Mouse (Mus musculus) layer of hippocampus, adult 8-10 months (tissue): Measurements from ENCODE around the gene Carns1. TPM values are rescaled to one million over a fixed set of nuclear protein-coding genes. Genes with fewer than 3 reads are reported as not detected.
"Not testable (repeated sequence)": the region's sequence is repeated elsewhere in the genome, so short reads cannot be mapped to it uniquely, and the experiment has no call there.

ENCODE experiments used
- DNase-seq, 2 experiments: peaks; one replicate each; pipeline ENCODE4 v3.0.0; 2022; ENCODE audit warnings: low spot score in 2 of 2
- total RNA-seq, 4 experiments: library from RNA; stranded (reverse); gene quantifications; 2 replicates each; pipeline ENCODE4 v1.2.4; 2022

The Carns1 gene
- total RNA-seq, 4 experiments from 2014 or later, result 6.3 to 10.1 (median 8.9) TPM

DNA sequence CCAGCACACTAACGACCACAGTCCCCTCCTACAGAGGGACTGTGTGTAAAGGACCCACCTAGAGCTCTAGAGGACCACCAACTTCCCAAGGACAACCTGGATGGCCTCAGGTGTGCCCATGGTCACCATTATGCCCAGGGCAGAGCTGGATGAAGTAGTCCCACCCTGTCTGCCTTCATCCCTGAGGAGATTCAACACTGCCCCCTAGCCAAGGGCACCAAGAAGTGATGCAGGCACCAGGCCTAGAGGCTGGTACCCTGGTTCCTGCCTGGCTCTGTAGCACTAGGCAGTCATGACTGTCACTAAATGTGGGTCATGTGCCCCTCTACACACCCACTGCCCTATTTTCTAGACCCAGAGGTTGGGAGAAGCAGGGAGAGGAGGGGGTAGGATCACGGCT, 43.5 kb downstream of the Carns1 start:
- no peak for DNase-seq

DNA sequence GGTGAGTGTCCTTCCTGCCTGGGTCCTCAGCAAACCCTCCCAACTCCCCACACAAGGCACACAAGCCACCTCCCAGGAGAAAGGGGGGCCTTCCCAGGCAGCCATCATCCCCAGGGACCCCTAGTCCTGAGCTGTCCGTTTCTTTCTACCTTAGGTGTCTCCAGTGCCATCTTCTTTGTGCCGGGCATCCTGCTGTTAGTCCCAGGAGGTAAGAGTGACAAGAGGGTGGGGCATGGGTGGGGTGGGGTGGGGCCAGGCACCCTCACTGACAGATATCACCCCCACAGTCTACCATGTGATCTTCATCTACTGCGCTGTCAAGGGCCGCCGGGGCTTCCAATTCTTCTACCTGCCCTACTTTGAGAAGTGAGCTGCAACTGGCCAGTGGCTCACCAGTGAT, 44.2 kb downstream of the Carns1 start:
- no peak for DNase-seq

GRCm38 (mm10) chr19:4130106-4130505, 45.2 kb downstream of the Carns1 start:
- no peak for DNase-seq

- DNase-seq, result no peak
Measured at GRCm38 (mm10) chr19:4129462-4129861, 45.8 kb downstream of the Carns1 start.

DNA sequence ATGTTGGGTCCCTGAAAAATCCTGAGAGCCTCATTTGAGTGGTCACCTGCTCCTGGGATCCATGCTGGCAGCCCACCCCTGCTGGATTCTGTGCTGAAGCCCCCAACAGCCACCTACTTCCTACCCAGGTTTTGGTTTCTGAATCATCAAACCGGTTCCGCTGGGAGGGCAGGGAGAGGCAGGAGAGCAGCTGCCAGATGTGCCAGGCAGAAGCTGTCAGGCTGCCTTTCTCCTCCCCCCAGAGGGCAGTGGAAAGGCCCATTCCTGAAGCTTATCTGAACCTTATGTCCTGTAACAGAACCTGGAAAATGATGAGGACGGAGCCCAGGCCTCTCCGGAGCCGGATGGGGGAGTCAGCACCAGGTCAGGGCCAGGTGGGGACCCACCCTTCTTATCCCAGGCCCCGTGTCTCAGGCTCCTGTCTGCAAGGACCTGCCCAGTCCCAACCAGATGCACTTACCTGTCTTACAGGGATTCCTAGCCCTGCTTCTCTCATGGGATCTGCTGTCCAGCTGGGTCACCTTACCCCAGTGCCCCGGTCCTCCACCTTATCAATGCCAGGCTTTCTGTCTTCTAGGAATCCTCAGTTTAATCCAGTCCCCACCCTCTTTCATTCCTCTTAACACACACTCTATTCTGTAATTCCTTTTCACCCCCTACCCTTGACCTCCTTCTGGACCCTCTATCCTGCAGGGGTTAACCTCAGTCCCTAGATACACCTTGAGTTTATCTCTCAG, 48.4 kb downstream of the Carns1 start:
- no peak for DNase-seq

GRCm38 (mm10) chr19:4125741-4126696, 49.3 kb downstream of the Carns1 start, which contains the start of gene Aip:
TSS of gene Aip (minus strand) at chr19:4125858.
- peak; percentile 97 to 98 for DNase-seq

GRCm38 (mm10) chr19:4125268-4125667, 50.0 kb downstream of the Carns1 start:
- not testable (repeated sequence) for DNase-seq

GRCm38 (mm10) chr19:4124432-4124831, 50.8 kb downstream of the Carns1 start:
- no peak for DNase-seq

DNA sequence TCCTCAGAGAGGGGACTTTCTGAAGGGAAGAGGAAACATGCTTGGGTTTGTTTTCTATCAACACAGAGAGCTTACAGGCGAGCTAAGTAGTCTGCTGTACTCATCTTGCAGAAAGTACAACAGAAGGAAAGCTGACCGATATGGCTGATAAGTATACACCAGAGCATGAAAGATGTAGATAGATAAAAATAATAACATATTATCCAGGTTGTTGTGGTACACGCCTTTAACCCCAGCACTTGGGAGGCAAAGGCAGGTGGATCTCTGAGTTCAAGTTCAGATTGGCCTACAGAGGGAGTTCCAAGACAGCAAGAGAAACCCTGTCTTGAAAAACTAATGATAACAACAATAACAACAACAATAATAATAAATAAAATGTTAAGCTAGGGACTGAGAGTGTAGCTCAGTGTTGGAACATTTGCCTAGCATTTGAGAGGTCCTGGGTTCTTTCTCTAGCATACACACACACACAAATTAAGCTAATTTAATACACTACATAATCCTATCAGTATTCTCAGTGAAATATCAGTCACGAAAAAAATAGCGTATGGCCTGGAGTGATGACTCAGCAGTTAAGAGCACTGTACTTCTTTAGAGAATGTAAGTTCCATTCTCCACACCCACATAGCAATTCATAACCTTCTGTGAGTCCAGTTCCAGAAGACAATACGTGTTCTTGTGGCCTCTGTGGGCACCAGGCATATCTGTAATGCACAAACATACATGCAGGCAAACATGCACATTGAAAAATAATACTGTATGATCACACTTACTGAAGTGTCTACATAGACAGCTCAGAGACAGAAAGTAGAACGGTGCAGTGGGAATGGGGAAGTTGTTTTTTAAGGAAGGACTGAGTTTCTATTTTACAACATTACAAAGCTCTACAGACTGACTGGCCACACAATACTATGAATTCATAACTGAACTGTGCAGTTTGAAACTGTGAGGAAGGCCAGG, 52.6 kb downstream of the Carns1 start:
- no peak for DNase-seq

GRCm38 (mm10) chr19:4121896-4122295, 53.4 kb downstream of the Carns1 start:
- DNase-seq, result not testable (repeated sequence)

- DNase-seq, result peak; percentile 98
Measured at GRCm38 (mm10) chr19:4121097-4121805, 54.0 kb downstream of the Carns1 start.

DNA sequence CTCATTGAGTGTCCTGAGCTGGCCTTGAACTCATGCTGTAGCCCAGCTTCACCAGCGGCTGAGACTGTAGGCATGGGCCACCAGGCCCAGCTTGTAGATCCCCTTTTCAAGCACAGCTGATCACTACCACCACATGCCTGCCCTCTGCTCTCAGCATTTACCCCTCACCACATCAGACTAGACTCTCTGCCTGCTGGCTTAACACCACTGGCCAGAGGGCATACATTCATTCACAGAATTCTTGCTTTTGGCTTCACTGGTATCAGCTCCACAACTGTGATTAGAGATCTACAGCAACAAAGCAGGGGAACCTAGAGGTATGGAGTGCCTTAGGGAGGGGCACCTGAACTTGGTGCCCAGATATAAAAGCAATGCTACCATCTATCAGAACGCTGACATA, 54.8 kb downstream of the Carns1 start:
- no peak for DNase-seq

DNA sequence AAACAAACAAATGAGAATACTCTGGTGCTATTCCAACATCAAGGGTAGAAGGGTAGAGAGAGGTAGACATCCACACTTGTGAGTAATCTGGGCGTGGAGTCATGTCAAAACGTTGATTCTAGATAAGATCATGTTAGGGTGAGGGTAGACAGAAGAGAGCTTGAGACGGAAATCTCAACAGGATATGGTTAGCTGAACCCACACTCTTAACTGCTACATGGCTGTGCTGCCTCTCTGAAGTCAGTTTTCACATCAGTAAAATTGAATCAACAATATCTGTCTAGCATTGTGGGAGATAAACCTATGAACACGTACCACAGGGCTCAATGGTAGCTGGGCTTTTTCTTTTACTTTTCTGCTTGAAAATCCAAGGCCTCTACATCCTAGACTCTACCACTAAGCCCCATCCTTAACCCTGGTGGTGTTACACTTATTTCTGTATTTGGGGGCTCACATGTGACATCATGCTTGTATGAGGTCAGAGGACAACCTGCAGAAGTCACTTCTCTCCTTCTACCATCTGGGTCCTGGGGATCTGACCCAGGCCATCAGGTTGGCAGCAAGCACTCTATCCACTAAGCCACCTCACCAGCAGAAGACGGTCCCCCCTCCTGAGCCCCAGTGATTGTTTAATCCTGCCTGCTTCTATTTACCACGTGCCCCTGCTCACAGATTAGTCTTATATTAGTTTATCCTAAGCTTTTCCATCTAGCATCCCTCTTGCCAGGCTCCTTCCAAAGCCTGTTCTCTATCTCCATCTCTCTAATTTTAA, 55.4 kb downstream of the Carns1 start:
- no peak for DNase-seq

DNA sequence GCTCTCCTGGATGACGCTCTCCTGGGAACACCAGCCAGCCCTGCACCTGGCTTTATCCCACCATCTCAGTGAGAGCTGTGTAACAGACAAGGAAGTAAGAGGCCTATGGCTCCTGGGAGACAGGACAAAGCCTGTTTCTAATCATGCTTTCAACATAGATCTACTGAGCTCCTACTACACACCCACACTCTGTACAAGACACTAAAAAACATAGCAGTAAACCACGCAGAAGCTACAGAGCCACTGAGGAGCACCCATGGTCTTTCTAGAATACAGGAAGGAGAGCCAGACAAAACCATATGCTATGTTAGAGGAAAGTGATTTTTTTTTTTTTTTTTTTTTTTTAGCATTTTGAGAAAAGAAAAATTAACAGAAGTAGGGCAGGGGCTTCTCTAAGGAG, 56.9 kb downstream of the Carns1 start:
- no peak for DNase-seq

- DNase-seq, result no peak
Measured at GRCm38 (mm10) chr19:4117006-4117405, 58.3 kb downstream of the Carns1 start.

DNA sequence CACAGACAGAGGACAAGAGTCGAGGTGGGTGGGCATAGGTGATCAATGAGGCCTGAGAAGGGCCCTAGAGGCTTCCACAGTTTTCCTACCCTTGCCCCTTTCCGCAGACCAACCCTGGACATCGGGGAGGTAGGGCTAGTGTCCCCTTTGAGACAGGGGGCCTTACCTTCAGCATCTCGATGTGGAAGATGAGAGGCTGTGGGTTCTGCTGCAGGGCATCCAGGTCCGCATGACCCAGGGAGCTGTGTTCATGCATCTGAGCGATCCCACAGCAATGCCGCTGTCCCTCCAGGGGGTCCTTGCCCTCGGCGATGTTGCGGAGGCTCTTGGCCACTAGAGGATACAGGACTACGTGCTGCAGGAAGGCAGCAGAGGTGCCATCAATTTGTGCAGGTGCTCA, 59.5 kb downstream of the Carns1 start:
- no peak for DNase-seq

GRCm38 (mm10) chr19:4115144-4115543, 60.1 kb downstream of the Carns1 start:
- no peak for DNase-seq

DNA sequence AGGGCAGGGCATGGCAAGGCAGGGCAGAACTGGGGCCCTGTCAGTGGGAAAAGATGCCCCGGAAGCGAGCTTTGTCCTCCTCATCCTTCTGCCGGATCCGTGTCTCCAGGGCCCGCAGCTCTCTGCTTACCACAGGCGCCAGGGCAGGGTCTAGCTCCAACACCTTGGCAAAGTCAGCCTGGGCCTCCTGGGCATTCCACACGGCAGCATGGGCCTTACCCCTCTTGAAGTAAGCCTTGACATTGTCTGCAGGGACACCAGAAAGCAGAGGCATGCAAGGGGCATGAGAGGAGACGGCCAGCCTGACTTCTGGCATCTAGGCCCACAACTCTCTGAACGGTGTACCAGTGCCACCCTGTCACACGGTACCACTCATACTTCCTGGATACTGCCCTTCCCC, 60.7 kb downstream of the Carns1 start:
- no peak for DNase-seq
